Mouse (Mus musculus) 3134 (cell line): ENCODE measurements around the gene Olfr1410.

Experiments used
- DNase-seq: peaks from one replicate; pipeline ENCODE4 v3.0.0-alpha.2; 2011; ENCODE audit warnings: low spot score; ENCODE audit not compliant: insufficient read length; ENCODE audit errors: extremely low read depth

Gene Olfr1410

DNA sequence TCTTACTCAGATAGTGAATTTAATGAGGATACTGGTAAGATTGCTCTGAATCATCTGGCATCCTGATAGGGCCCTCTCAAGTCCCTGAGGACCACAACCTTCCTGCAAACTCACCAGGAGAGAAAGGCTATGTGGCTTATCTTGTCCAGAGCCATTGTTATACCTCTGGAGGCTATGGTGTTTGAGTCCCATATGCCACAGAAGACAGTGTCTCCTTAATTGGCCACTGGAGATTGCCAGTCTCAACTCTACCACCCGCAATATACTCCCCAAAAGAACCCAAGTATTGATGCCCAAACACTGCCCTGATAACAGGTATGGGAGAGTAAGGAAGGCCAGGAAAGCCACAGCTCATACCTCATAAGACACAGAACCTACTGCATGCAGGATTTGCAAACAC is at the start of gene Olfr1410:
Gene Olfr1410, plus strand, starts transcription at position 301 of the 400 bp plus-strand sequence.
- DNase-seq: no peak

DNA sequence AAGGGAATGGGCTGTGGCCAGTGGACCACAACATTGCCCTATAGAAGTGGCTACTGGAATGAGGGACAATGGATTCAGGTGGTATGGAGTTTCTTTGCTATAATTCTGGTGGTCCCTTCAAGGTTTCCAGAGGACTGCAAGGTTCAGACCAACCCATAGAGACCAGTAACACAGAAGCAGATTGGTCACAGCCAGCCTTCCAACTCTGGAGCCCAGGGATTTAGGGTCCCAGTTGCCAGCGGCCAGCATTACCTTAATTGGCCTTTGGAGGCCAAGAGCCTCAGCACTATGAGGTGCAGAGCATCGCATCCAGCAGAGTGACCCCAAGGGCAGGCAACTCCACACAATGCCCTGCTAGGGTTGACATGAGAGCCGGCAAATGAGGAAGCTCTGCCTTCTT is 34.6 kb upstream of the Olfr1410 start, which contains the start of gene Olfr1413:
Gene Olfr1413, plus strand, starts transcription at position 301 of the 400 bp plus-strand sequence.
- no peak for DNase-seq

DNA sequence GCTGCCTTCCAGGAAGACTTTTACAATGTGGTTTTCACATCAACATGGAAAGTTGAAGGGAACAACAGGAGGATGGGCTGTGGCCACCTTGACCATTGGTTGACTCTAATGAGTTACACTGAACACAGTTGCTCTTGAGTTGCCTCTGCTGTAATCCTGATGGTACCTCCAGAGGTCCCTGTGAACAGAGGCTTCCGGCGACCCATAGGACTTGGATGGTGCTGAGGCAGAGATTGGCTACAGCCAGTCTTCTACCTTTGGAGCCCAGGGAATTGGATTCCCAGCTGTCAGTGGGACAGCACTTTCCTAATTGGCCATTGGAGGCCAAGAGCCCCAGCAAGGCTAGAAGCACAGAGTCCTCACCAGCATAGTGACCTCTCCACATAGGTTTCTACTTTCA is 20.1 kb upstream of the Olfr1410 start, which contains the start of gene Olfr1412:
Gene Olfr1412, plus strand, starts transcription at position 301 of the 400 bp plus-strand sequence.
- no peak for DNase-seq

DNA sequence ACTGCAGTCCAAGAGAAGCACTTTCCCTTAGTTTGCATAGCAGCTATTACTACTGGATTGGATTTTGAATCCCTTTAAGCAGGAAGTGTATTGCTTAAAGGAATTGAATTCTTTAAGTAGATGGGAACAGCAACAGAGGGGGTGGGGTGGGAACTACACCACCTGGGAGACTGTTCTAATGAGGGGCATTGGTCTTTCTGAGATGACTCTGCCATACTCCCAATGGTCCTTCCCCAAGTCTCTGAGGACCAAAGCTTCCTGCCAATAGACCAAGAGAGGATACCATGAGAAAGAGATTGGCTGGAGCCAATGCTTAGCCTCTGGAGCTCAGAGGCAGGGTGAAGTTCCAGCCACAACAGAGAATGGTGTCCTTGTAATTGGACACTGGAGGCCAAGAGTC is 11.5 kb upstream of the Olfr1410 start, which contains the start of gene Olfr1411:
Gene Olfr1411, plus strand, starts transcription at position 301 of the 400 bp plus-strand sequence.
- no peak for DNase-seq

DNA sequence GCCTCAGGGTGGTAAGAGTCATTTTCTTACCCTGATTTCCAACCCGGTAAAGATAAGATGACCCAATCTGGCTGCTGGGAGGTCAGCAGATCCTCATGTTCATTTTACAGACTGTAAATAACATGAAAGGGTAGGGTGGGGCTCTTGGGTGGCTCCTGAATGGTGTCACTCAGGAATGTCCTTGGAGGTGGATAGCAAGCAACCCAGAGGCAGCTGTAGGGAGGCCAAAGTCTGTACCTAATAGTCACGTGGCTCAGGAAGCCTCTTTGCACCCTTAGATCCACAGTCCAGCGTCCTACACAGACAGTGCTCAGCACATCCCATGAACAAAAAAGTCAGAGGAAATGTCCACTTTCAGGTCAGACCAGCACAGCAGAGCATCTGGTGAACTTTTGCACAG is 9.6 kb upstream of the Olfr1410 start:
- no peak for DNase-seq

DNA sequence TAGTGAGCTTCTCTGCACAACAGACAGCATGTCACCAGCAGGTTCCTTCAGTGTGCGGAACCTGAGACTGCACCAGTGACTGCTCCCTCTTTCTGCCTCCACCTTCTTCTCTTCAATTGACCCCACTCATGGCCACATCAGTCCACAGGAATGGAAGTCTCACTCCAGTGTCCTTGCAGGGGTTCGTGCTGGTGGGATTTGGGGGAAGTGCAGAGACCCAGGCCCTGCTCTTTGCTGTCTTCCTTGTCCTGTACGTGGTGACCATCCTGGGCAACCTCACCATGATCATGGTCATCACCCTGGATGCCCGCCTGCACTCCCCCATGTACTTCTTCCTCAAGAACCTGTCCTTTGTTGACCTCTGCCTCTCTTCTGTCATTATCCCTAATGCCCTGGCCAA is 2.1 kb downstream of the Olfr1410 start:
- no peak for DNase-seq

DNA sequence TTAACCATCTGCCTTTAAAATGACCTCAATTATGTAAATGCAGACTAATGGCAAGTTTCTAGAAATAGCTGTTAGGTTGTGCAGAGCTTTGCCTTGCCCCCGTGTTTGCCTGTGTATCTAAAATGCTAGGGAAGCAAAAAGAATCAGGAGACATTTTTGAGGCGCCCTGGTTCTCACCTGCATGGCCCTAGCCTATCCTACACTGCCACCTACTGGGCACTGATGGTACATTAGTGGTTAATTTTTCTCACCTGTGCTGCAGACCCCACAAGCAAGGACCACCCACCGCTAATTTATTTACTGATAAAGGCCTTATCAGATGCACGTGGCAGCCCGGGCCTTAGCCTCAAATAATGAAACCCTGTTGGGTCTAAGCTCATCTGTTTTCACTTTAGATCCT is 5.4 kb downstream of the Olfr1410 start:
- no peak for DNase-seq

DNA sequence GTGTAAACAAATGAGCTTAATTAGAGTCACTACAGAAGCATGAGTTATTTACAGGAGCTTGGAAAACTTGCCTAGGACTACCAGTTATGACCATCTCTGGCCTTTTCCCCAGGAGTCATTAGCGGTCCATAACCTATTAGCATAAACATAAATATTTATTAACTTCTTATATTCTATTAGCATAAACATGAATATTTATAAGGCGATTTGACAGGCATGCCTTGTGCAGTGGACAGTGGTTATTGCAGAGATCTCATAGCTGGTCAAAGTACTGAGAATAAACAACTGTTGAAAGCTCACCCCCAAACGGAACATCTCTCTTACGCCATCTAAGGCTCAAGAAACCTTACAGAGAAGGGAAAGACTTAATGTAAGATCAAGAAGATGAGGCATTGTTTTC is 7.6 kb downstream of the Olfr1410 start:
- no peak for DNase-seq

DNA sequence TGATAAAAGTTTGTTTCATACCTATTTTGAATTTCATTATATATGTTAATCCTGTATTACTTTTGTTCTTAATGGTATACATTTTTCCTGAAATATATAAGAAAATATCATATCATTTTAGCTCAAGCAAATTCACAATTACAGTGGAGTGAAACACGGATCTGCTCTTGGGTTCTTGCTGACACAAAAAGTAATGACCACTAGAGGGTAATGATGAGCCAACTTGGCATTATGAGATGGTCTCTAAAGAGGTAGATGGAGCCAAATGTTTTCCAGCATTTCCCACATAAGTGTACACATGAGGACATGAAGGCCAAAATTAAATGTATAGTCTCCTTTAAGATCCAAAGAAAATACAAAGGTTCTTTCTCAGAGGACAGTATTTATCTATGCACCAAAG is 8.9 kb downstream of the Olfr1410 start:
- no peak for DNase-seq

DNA sequence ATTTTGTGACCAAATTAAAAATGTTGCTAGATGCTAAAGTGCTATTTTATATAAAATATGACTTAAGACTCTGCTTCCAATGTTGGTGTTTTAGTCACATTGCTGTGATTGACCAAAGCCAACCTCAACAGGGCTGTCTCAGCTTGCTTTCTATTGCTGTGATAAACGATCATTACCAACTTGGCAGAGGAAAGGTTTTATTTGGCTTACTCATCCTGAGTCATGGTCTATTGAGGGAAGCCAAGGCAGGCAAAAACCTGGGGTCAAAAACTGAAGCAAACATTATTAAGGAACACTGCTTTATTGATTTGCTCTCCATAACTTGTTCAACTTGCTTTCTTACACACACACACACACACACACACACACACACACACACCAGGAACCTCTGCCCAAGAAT is 10.5 kb downstream of the Olfr1410 start:
- DNase-seq: peak; percentile 54

DNA sequence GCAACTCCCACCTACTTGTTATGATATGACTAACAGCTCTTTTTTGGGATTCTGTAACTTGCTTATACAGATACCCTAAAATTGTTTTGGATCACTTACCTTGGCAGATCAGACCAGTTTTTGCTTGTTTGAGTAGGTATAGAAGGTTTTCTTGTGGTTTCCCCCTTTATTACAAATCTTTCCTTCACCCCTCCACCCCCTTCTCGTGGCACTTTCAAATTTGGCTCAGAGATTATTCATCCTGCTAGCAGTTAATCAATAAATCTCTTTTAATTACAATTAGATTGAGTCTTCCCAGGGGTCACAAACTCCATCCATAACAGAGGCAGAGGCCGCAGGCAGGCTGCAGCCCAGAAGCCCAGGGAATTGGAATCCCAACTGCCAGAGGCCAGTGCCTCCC is 11.9 kb downstream of the Olfr1410 start, which contains the start of gene Olfr12:
Gene Olfr12, plus strand, starts transcription at position 301 of the 400 bp plus-strand sequence.
- DNase-seq: no peak

DNA sequence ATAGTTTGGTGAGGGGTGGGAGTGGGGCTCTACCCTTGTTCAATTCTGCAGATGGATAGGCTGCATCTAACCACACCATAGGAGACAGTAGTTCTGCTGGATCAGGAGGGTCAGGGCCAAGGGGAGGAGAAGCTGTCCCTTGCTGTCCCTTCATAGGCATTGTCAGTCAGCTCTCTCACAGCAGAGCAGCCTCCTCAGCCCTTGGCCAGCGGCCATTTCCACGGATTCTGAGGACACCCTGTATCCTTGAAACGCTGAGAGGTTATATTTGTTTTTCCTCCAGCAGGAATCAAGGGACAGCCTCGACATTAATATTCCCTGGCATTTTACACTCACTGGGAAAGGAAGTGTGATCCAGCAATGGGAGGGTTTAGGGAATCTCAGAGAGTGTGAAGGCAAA is 12.8 kb downstream of the Olfr1410 start:
- DNase-seq: no peak

DNA sequence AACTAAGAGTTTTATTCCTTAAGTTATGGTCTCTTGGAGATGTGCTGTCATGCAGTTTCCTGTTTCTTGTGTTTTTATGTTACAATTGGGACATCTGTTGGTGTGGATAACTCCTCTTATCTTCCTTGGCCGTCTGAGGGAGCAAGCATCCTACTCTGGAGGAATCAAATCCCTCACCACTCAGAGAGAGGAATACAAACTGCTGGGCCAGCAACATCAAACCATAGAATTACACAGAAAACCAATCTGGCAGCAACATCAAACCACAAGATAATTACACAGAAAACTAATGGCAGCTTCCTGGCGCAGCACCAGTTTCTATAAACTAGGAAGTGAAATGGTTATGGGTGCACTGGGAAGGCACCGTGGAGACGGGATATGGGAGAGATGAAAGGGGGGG is 22.6 kb downstream of the Olfr1410 start:
- DNase-seq: no peak

DNA sequence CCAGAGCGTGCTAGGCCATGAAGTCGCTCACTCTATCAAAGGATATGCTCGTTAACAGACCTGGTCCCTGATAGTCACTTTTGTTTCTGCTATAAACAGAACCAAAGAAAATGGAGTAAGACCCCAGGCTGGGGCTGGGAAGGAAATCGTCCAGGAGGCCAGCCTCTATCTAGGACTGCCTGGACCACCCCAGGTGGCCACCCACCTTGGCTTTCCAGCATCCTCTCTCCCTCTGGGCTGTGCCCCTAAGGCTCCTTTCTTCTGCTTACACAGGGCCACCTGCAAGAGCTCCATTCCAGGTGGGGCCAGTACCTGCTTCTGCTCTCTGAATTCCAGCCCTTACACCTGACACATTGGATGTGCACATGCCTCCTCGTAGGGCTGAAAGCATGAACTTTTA is 26.6 kb downstream of the Olfr1410 start:
- DNase-seq: no peak

DNA sequence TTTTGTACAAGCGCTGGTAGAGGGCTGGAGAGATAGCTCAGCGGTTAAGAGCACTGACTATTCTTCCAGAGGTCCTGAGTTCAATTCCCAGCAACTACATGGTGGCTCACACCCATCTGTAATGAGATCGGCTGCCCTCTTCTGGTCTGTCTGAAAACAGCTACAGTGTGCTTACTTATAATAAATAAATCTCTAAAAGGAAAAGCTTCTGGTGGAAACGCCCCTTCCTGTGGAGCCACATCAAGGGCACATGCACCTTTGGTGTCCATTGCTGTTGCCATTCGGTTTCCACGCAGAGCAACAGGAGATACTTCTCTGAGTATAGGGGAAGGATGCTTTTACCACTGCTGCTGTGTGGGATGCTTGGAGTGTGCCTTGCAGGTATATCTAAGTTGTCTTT is 27.4 kb downstream of the Olfr1410 start:
- no peak for DNase-seq

DNA sequence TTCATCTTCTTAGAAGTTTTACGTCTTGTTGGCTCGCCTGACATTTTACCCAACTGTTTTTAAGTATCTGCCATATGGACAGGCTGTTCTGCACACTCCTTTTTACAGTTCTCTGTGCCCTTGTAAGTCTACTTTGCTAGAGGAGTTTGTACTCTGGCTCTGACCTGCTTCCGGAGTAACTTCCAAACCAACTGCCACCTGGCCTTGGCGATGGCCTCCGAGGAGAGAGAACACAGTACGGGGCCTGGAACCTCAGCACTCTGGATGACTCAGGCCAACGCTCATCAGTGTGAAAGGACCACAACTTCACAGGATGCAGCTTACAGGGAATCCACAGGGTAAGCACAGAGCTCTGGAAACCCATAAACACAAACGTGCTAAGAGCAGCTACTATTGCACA is 28.1 kb downstream of the Olfr1410 start:
- DNase-seq: no peak

DNA sequence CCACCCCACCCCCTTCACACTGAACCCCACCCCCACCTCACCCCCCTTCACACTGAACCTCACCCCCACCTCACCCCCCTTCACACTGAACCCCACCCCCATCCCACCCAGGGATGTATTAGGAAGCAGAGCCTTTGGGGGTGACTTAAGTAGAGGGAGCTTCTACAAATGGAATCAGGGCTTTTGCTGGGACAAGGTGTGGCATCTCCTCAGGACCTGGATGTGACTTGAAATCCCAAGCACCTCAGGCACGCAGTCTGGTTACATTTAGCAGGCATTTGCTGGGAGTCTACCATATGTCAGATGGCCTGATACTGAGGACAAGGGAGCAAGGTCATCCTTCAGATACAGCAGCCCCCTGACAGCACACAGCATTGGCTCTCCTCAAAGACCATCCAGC is 29.0 kb downstream of the Olfr1410 start:
- no peak for DNase-seq

DNA sequence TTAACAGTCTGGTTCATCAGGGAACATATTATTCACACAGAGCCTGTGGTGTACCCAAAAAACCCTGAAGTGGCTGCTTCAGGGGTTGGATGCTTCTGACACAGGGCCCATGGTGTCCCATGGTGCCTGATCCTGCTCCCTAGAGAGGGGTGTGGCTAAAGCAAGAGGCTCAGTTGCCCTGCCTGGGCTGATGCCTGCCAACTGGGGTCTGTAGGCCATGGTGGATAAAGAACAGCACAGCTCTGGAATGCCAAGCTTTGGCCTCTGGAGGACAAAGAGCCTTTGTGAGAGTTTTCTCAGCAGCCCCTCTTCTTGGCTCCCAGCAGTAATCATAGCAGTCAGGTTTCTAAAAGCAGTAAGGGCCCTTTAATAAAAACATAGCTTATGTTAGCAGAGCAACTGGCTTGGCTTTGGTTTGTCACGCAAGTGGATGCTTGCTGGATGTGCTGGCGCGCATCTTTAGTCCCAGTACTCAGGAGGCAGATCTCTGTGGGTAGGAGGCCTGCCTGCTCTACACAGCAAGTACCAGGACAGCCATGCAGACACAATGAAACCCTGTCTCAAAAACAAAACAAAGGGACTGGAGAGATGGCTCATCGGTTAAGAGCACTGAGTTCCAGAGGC is 29.5 kb downstream of the Olfr1410 start:
- DNase-seq: peak; percentile 63

DNA sequence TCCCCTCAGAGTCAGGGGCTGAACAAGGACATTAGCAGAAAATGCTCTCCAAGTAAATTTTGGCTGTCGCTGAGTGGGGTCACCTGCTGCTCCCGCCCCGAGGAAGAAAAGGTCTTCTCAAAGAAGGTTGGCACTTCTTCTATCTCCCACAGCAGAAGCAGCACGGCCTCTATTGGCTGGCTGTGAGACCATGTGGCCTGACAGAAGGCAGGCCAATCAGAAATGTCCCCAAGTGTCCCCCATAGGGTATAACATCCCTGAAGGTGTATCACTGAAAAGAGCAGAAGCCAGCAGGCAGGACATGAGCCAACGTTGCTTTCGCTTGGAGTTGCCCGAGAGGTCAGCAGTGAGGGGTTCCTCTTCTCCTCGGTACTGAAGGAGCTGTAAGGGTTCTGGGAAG is 30.4 kb downstream of the Olfr1410 start:
- DNase-seq: no peak

DNA sequence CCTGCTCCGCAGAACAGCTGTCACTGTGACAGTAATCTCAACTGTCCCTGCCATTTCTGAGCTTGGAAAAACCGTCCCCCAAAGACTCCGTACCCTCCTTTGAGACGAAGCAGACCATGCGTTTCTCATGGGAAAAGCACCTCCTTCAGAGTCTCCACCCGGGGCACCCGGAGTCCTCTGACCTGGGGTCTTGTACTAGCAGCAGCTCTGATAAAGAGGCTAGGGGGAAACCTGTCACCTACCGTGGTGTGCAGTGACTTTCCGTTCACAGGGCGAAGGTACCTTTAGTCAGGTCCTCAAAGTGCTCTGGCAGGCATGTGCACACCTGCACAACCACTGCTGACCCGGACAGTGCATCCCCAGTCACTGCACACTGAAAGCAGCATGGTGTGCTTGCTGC is 31.1 kb downstream of the Olfr1410 start:
- DNase-seq: no peak

DNA sequence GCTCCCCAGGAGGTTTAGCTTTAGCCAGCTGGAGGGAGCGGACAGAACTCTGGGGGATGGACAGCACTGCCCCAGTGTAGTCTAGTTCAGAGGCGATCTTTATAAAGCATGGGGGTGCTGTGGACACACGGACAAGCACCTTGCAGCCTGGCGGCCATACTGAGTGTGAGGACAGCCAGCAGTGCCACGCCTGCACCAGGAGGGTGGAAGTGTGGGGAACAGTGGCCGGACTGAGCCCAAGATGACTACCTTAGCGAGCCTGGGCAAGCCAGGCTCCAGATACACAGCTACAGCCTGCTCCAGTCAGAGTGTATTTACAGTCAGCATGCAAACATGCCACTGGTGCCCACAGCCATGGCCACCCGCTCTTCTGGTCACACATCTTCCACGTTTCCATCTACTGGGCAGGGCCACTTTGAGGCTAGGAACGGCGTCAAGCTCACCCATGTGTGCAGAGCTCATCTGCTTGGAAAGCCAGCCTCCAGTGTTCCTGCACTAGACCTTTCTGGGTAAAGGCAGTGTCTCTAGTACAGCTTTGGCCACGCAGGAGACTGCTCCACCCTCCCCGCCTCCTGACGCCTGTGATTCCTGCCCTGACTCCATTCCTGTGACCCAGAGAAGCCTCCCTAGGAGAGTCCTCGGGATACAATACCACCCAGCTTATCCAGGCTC is 32.1 kb downstream of the Olfr1410 start:
- no peak for DNase-seq

DNA sequence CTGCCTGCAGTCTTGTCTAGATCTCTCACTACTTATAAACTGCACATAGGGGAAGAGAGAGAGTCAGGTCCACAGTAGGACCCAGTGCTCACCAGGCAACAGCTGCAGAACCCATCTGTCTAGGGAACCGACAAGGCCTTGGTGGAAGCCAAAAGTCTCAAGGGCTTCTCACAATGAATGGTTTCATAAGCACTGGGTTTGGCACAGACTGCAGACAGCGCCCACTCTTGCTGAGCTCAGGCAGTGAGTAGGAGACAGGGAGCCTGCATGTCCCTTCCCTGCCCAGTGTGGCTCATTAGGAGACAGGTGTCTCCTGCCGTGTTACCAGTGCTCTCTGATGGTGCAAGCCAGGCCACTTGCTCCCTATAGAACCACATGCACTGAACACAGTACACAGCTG is 32.6 kb downstream of the Olfr1410 start:
- no peak for DNase-seq
